In the genomic region with DNA sequence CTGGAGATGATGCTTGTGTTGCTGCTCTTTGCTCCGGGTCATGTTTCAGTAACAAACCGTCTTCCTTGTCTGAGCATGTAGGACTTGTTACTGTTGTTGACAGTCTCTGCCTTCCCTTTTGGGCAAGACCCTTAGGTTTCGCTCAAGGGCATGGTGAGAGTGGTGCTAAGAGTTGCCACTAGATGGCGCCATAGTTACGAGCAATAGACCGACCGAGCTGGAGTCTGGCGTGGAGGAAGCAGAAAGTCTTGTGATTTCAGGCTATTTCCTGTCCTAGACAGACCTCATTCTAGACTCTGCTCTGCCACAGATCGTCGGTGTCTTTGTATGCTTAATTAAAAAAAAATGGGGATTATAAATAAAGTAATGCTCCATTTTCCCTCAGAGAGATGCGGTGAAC, we compare ENCODE assay signal across 7 mouse cellular contexts. TPM values are rescaled to one million over a fixed set of nuclear protein-coding genes. Genes with fewer than 3 reads are reported as not detected.
A peak's percentile ranks its signal among the peaks of the same experiment; 100 is the strongest.
DNase-seq lines count a peak whose midpoint lies in the region; ATAC-seq and TF ChIP-seq lines count a peak whose summit lies in the region.

No protein-coding gene starts in this region.

- no peak overlapping the region for H3K9ac ChIP-seq in hindbrain, postnatal 0 days (replicated peaks; ENCODE audit: low read length)
- no peak overlapping the region for H3K9ac ChIP-seq in midbrain, embryonic 12.5 days (replicated peaks)

- H3K4me1 ChIP-seq in hindbrain, postnatal 0 days (ENCODE audit: insufficient read depth, low read length): no peaks in the 10 kb centered on the region
- no peaks in the 10 kb centered on the region for H3K4me1 ChIP-seq in midbrain, embryonic 12.5 days
- H3K4me1 ChIP-seq in small intestine, adult 2 months (ENCODE audit: control insufficient read depth, insufficient read depth, insufficient read length, low read length): no peaks in the 10 kb centered on the region

- H3K4me2 ChIP-seq in hindbrain, postnatal 0 days (ENCODE audit: low read depth, low read length): no peak overlapping the region
- no peak overlapping the region for H3K4me2 ChIP-seq in midbrain, embryonic 12.5 days (replicated peaks)

- peak; percentile 80 for ATAC-seq in hindbrain, postnatal 0 days
- 0 out of 2 replicates have a peak, but pooled peaks have one; percentile 23 for ATAC-seq in midbrain, embryonic 12.5 days (ENCODE audit: low FRiP score, low read depth)

- H3K27me3 ChIP-seq in hindbrain, postnatal 0 days (ENCODE audit: insufficient read depth, low read length): no peaks in the 10 kb centered on the region; the same call in 1 of the 2 replicates
- peaks cover 4% of the 10 kb centered on the region; the same call in 1 of the 2 replicates for H3K27me3 ChIP-seq in midbrain, embryonic 12.5 days
- H3K27me3 ChIP-seq in small intestine, adult 2 months (ENCODE audit: control insufficient read depth, insufficient read depth, low read length): no peaks in the 10 kb centered on the region

- 11% methylated on average over 11 of the region's 11 CpGs for WGBS in hindbrain, postnatal 0 days
- 10% methylated on average over 11 of the region's 11 CpGs for WGBS in midbrain, embryonic 12.5 days
- 10% methylated on average over 11 of the region's 11 CpGs for WGBS in small intestine, adult 2 months

- no peaks in the 10 kb centered on the region for H3K36me3 ChIP-seq in hindbrain, postnatal 0 days (ENCODE audit: insufficient read depth, low read length)
- H3K36me3 ChIP-seq in midbrain, embryonic 12.5 days: no peaks in the 10 kb centered on the region
- no peaks in the 10 kb centered on the region for H3K36me3 ChIP-seq in small intestine, adult 2 months (ENCODE audit: control insufficient read depth, insufficient read depth, low read length)

- H3K9me3 ChIP-seq in hindbrain, postnatal 0 days (ENCODE audit: low read length): no peaks in the 10 kb centered on the region
- no peaks in the 10 kb centered on the region for H3K9me3 ChIP-seq in midbrain, embryonic 12.5 days

- no peak overlapping the region for H3K27ac ChIP-seq in hindbrain, postnatal 0 days
- H3K27ac ChIP-seq in midbrain, embryonic 12.5 days (replicated peaks): no peak overlapping the region
- H3K27ac ChIP-seq in small intestine, adult 2 months (ENCODE audit: insufficient read depth, low read depth, low read length): no peak overlapping the region

- H3K4me3 ChIP-seq in hindbrain, postnatal 0 days (ENCODE audit: low read length): no peak overlapping the region
- no peak overlapping the region for H3K4me3 ChIP-seq in midbrain, embryonic 12.5 days
- H3K4me3 ChIP-seq in small intestine, adult 2 months (ENCODE audit: low read depth, low read length): no peak overlapping the region

- TF ChIP-seq POLR2A in small intestine, adult 2 months (IDR thresholded peaks at IDR 0.05; ENCODE audit: low read depth, low read length): no peak

- peak; percentile 92 for DNase-seq in adipocyte (ENCODE audit: low spot score)
- DNase-seq in cerebellum, adult 9-11 months: peak; percentile 66
- peak; percentile 64 to 83 for DNase-seq in frontal cortex, postnatal 14 days (ENCODE audit: low spot score in 2 of 2)
- peak; percentile 94 for DNase-seq in hindbrain, postnatal 0 days (ENCODE audit: low spot score)
- peak; percentile 45 to 90 for DNase-seq in left cerebral cortex, adult 9 months (ENCODE audit: low spot score in 2 of 2)

- peak; percentile 98 for TF ChIP-seq CTCF in hindbrain, postnatal 0 days (IDR thresholded peaks at IDR 0.05; ENCODE audit: low read depth)
- peak; percentile 72; the same call in 1 of the 2 replicates for TF ChIP-seq CTCF in small intestine, adult 2 months (IDR thresholded peaks at IDR 0.05; ENCODE audit: extremely low read depth, insufficient read length, insufficient replicate concordance, low read depth, low read length)

RNA-seq across cellular contexts. Expression of a gene that starts 40.3 kb away (rescaled TPM):
- not detected in 2 replicates for total RNA-seq in hindbrain, postnatal 0 days (2014; rRNA removed)
- polyA plus RNA-seq in hindbrain, postnatal 0 days (2015; fragmentation: Nextera tagmentation; extraction: Ambion mirVana): not detected in 2 replicates
- not detected in 2 replicates for polyA plus RNA-seq in midbrain, embryonic 12.5 days (2016; fragmentation: Nextera tagmentation; extraction: Ambion mirVana)
- polyA plus RNA-seq in small intestine, adult 2 months (2012; rRNA removed): 0.05 TPM in 1 of 2 replicates, not detected in the other
